Mouse (Mus musculus): Measurements from ENCODE around the gene Vamp2. TPM values are rescaled to one million over a fixed set of nuclear protein-coding genes. Genes with fewer than 3 reads are reported as not detected.

Gene Vamp2
- total RNA-seq (2014; rRNA removed), result 144 and 157 TPM in 2 replicates
- 591 and 600 TPM in 2 replicates for polyA plus RNA-seq (2015; fragmentation: Nextera tagmentation; extraction: Ambion mirVana)

GRCm38 (mm10) chr11:69088103-69088855 is at the start of gene Vamp2:
Gene Vamp2, plus strand, starts transcription at chr11:69088490.
- H3K4me3 ChIP-seq (ENCODE audit: low read depth, low read length), result peak within 1 kb of the TSS; percentile 95
- 1% methylated on average over 62 of the region's 67 CpGs for WGBS
- peak within 1 kb of the TSS; percentile 99 for H3K27ac ChIP-seq (ENCODE audit: low read depth, low read length)
- H3K4me2 ChIP-seq (ENCODE audit: low read depth, low read length, poor library complexity, severe bottlenecking), result peak within 1 kb of the TSS; percentile 97
- H3K9me3 ChIP-seq (ENCODE audit: low read length), result no peaks in the 10 kb centered on the region
- H3K36me3 ChIP-seq (ENCODE audit: insufficient read depth, low read length), result peaks cover 13% of the 10 kb centered on the region; the same call in 1 of the 2 replicates
- ATAC-seq (ENCODE audit: low FRiP score) (peak; percentile 87), DNase-seq (ENCODE audit: low spot score) (peak; percentile 95)
- peaks cover 16% of the 10 kb centered on the region; the same call in 1 of the 2 replicates for H3K4me1 ChIP-seq (ENCODE audit: insufficient read depth, low read length)
- no peak; the same call in 1 of the 2 replicates for TF ChIP-seq CTCF (IDR thresholded peaks at IDR 0.05)
- peak within 1 kb of the TSS; percentile 100 for H3K9ac ChIP-seq (replicated peaks; ENCODE audit: low read length, poor library complexity, severe bottlenecking)
- no peaks in the 10 kb centered on the region for H3K27me3 ChIP-seq (ENCODE audit: insufficient read depth, low read length)

DNA sequence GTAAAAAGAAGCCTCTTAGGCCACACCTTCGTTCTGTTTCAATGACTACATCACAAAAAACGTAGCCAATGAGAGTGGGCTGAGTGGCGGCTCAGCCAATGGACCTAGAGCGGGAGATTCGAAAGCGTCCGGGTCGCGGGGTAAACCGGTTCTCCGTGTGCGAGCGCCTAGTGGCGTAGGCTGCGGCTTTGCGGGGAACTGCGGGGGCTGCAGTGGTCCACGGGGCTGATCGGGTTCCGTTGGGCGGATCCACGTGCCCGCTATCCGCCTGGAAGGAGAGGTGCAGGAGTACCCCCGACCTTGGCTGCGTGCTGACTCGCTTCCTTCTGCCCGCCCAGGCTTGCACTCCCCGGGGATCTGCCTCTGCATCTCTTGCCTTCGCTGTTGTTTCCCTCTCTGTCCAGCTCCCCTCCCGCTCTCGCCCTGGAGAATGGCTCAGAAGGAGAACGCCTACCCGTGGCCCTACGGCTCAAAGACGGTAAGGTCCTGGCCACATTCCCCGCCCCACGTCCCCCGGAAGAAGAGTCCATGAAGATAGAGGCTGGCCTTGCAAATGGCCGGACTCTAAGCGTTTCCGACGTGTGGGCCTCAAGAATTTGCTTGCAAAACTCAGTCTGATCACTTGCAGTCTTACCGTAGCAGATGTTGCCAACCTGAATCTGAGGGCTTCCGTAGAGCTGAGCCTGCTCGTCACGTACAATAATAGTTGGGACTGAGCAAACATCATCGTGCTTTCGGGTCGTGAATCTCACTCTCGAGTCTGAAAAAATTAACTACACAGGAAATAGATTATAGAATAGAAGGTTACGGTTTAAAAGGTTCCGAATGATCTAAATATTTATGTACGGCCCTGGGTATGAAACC is 42.5 kb upstream of the Vamp2 start, which contains the start of gene Aurkb:
Gene Aurkb, plus strand, starts transcription at position 117 of the 864 bp plus-strand sequence.
- WGBS, result 1% methylated on average over 54 of the region's 54 CpGs
- Histone ChIP-seq H3K9ac (replicated peaks; ENCODE audit: low read length, poor library complexity, severe bottlenecking) (no peak within 1 kb of the TSS), H3K36me3 (ENCODE audit: insufficient read depth, low read length) (no peaks in the 10 kb centered on the region), H3K4me2 (ENCODE audit: low read depth, low read length, poor library complexity, severe bottlenecking) (peak within 1 kb of the TSS; percentile 100), H3K4me3 (ENCODE audit: low read depth, low read length) (peak within 1 kb of the TSS; percentile 59), H3K27me3 (ENCODE audit: insufficient read depth, low read length) (no peaks in the 10 kb centered on the region), H3K4me1 (ENCODE audit: insufficient read depth, low read length) (no peaks in the 10 kb centered on the region), H3K9me3 (ENCODE audit: low read length) (no peaks in the 10 kb centered on the region), H3K27ac (ENCODE audit: low read depth, low read length) (no peak within 1 kb of the TSS)
- ATAC-seq (ENCODE audit: low FRiP score) (peak; percentile 76; the same call in 1 of the 2 replicates), DNase-seq (ENCODE audit: low spot score) (peak; percentile 95)
- TF ChIP-seq CTCF (IDR thresholded peaks at IDR 0.05), result no peak

DNA sequence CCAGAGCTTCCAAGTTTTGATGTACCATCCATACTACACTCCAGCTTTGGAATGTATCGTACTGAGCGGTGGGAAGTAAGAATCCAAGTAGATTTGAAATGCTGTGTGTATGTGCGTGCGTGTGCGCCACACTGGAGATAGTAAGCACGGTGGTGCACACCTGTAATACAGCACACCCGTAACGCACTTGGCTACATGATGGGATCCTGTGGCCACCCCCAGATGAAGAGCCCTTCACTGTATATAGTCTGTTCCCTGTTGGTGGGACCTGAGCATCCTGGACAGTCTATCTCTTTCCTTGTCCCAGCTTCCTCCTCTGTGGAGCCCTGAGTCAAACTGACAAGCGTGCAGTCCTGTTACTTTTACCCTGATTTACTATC is 41.9 kb upstream of the Vamp2 start:
- Histone ChIP-seq H3K4me2 (ENCODE audit: low read depth, low read length, poor library complexity, severe bottlenecking) (peak overlapping the region; percentile 100), H3K9ac (replicated peaks; ENCODE audit: low read length, poor library complexity, severe bottlenecking) (no peak overlapping the region), H3K4me3 (ENCODE audit: low read depth, low read length) (peak overlapping the region; percentile 59), H3K27ac (ENCODE audit: low read depth, low read length) (no peak overlapping the region), H3K4me1 (ENCODE audit: insufficient read depth, low read length) (no peaks in the 10 kb centered on the region), H3K36me3 (ENCODE audit: insufficient read depth, low read length) (no peaks in the 10 kb centered on the region), H3K27me3 (ENCODE audit: insufficient read depth, low read length) (no peaks in the 10 kb centered on the region), H3K9me3 (ENCODE audit: low read length) (no peaks in the 10 kb centered on the region)
- 15% methylated on average over 9 of the region's 9 CpGs for WGBS
- no peak for TF ChIP-seq CTCF (IDR thresholded peaks at IDR 0.05)
- no peak for ATAC-seq (ENCODE audit: low FRiP score)
- no peak for DNase-seq (ENCODE audit: low spot score)

- no peaks in the 10 kb centered on the region for H3K9me3 ChIP-seq (ENCODE audit: low read length)
- WGBS, result 92% methylated on average over 12 of the region's 12 CpGs
- no peak for TF ChIP-seq CTCF (IDR thresholded peaks at IDR 0.05)
- no peaks in the 10 kb centered on the region for H3K4me1 ChIP-seq (ENCODE audit: insufficient read depth, low read length)
- no peak overlapping the region for H3K4me3 ChIP-seq (ENCODE audit: low read depth, low read length)
- no peaks in the 10 kb centered on the region for H3K36me3 ChIP-seq (ENCODE audit: insufficient read depth, low read length)
- no peaks in the 10 kb centered on the region for H3K27me3 ChIP-seq (ENCODE audit: insufficient read depth, low read length)
- H3K27ac ChIP-seq (ENCODE audit: low read depth, low read length), result no peak overlapping the region
- ATAC-seq (ENCODE audit: low FRiP score), result no peak
- H3K4me2 ChIP-seq (ENCODE audit: low read depth, low read length, poor library complexity, severe bottlenecking), result no peak overlapping the region
- DNase-seq (ENCODE audit: low spot score), result no peak
- H3K9ac ChIP-seq (replicated peaks; ENCODE audit: low read length, poor library complexity, severe bottlenecking), result no peak overlapping the region
Observed at GRCm38 (mm10) chr11:69047592-69047991, 40.7 kb upstream of the Vamp2 start.

GRCm38 (mm10) chr11:69048151-69048550 is 40.1 kb upstream of the Vamp2 start:
- H3K36me3 ChIP-seq (ENCODE audit: insufficient read depth, low read length), result no peaks in the 10 kb centered on the region
- H3K4me1 ChIP-seq (ENCODE audit: insufficient read depth, low read length), result no peaks in the 10 kb centered on the region
- H3K4me2 ChIP-seq (ENCODE audit: low read depth, low read length, poor library complexity, severe bottlenecking), result no peak overlapping the region
- H3K4me3 ChIP-seq (ENCODE audit: low read depth, low read length), result no peak overlapping the region
- no peak overlapping the region for H3K9ac ChIP-seq (replicated peaks; ENCODE audit: low read length, poor library complexity, severe bottlenecking)
- H3K27me3 ChIP-seq (ENCODE audit: insufficient read depth, low read length), result no peaks in the 10 kb centered on the region
- DNase-seq (ENCODE audit: low spot score) (no peak), ATAC-seq (ENCODE audit: low FRiP score) (no peak)
- H3K9me3 ChIP-seq (ENCODE audit: low read length), result no peaks in the 10 kb centered on the region
- TF ChIP-seq CTCF (IDR thresholded peaks at IDR 0.05), result no peak
- 96% methylated on average over 14 of the region's 14 CpGs for WGBS
- H3K27ac ChIP-seq (ENCODE audit: low read depth, low read length), result no peak overlapping the region
